Mouse (Mus musculus): ENCODE data around the gene Shisa7. TPM values are rescaled to one million over a fixed set of nuclear protein-coding genes. Genes with fewer than 3 reads are reported as not detected.
"Not testable (repeated sequence)": the region's sequence is repeated elsewhere in the genome, so short reads cannot be mapped to it uniquely, and the experiment has no call there.

Gene Shisa7
- polyA plus RNA-seq, 1 experiment from 2014 or later, result not detected

DNA sequence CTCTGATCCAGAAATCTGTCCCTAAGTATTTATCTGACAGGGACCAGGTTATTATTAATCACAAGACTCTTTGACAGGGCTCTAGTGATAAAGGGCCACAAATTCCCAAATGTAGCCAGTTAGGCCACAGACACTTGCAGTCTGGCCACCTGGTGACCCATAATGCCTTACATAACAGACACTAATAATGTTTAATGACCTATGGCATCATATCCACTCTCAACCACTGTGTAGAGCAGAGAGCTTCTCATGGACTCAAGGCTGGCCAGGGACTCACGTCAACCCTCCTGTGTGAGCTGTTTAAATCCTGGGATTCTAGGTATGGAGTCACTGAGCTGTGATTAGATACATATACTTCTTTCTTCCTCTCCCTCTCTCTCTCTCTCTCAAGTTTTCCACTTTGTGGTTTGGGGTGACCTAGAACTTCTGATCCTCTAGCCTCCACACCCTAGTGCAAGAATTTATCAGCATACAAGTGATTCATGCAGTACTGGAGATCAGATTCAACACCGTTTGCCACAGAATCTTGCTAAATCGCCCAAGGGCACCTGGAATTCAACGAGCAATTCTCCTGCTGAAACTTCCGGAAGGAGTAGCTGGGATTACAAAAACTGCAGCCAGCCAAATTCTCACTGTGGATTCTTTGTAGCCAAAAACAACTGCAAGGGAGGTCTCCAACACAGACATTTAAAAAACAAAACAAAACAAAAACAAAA lies 19.8 kb upstream of the Shisa7 start:
- Histone ChIP-seq H3K27me3 (replicated peaks) (no peaks in the 10 kb centered on the region), H3K9ac (no peak overlapping the region), H3K4me3 (no peak overlapping the region), H3K4me2 (no peak overlapping the region), H3K27ac (ENCODE audit: poor library complexity, severe bottlenecking) (no peak overlapping the region), H3K4me1 (replicated peaks) (peaks cover 15% of the 10 kb centered on the region; the same call in 1 of the 2 replicates), H3K36me3 (no peaks in the 10 kb centered on the region), H3K9me3 (replicated peaks) (no peaks in the 10 kb centered on the region)
- WGBS, result 82% methylated on average over 5 of the region's 5 CpGs
- ATAC-seq (ENCODE audit: insufficient number of reproducible peaks, low FRiP score), result no peak

- Histone ChIP-seq H3K9ac (no peak overlapping the region), H3K27me3 (replicated peaks) (no peaks in the 10 kb centered on the region), H3K9me3 (replicated peaks) (no peaks in the 10 kb centered on the region), H3K4me1 (replicated peaks) (peaks cover 15% of the 10 kb centered on the region; the same call in 1 of the 2 replicates), H3K4me3 (no peak overlapping the region), H3K36me3 (no peaks in the 10 kb centered on the region), H3K27ac (ENCODE audit: poor library complexity, severe bottlenecking) (peak overlapping the region; percentile 8; the same call in 1 of the 2 replicates), H3K4me2 (no peak overlapping the region)
- no peak for ATAC-seq (ENCODE audit: insufficient number of reproducible peaks, low FRiP score)
- 67% methylated on average over 7 of the region's 7 CpGs for WGBS
Measured at GRCm38 (mm10) chr7:4863541-4864080, 19.1 kb upstream of the Shisa7 start.

GRCm38 (mm10) chr7:4863041-4863440 lies 18.5 kb upstream of the Shisa7 start:
- ATAC-seq (ENCODE audit: insufficient number of reproducible peaks, low FRiP score), result no peak
- no peaks in the 10 kb centered on the region for H3K9me3 ChIP-seq (replicated peaks)
- no peaks in the 10 kb centered on the region; the same call in 1 of the 2 replicates for H3K27me3 ChIP-seq (replicated peaks)
- no peaks in the 10 kb centered on the region for H3K36me3 ChIP-seq
- H3K4me3 ChIP-seq, result no peak overlapping the region
- WGBS, result 32% methylated on average over 1 of the region's 1 CpGs
- peaks cover 13% of the 10 kb centered on the region; the same call in 1 of the 2 replicates for H3K4me1 ChIP-seq (replicated peaks)
- no peak overlapping the region for H3K4me2 ChIP-seq
- peak overlapping the region; percentile 8; the same call in 1 of the 2 replicates for H3K27ac ChIP-seq (ENCODE audit: poor library complexity, severe bottlenecking)
- no peak overlapping the region for H3K9ac ChIP-seq

- not testable (repeated sequence) for H3K27ac ChIP-seq (ENCODE audit: poor library complexity, severe bottlenecking); H3K27me3 ChIP-seq (replicated peaks); H3K36me3 ChIP-seq; H3K4me1 ChIP-seq (replicated peaks); ATAC-seq (ENCODE audit: insufficient number of reproducible peaks, low FRiP score); H3K4me3 ChIP-seq; H3K9me3 ChIP-seq (replicated peaks); H3K9ac ChIP-seq; H3K4me2 ChIP-seq
- WGBS, result 68% methylated on average over 3 of the region's 3 CpGs
Measured at GRCm38 (mm10) chr7:4860926-4861325, 16.4 kb upstream of the Shisa7 start.

DNA sequence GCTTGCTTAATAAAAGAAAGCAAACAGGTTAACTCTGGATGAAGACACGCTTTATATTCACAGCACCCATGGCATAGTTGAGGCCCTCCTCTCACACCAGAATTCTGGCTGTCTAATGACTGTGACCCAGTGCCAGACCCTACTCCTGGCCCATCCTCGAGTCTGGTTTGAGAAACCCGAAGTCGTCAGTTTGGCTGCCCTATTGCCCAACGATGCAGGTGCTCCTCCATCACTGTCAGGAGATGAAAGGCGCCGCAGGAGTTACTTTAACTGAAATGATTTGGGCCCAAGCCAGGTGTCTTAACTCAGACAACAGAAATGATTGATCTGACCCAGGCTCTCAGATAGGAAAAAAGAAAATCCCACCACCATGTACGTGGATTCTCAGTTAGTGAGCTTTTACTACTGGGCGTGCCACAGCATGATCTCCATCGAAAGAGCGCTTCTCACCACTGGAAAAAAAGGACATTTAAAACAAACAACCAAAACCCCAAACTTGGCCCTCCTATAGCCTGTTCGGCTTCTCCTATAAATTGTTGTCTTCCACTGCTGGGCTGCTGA lies 15.0 kb upstream of the Shisa7 start:
- no peak overlapping the region for H3K4me3 ChIP-seq
- H3K4me2 ChIP-seq, result no peak overlapping the region
- peaks cover 3% of the 10 kb centered on the region; the same call in 1 of the 2 replicates for H3K4me1 ChIP-seq (replicated peaks)
- H3K9ac ChIP-seq, result no peak overlapping the region
- H3K27me3 ChIP-seq (replicated peaks), result peaks cover 10% of the 10 kb centered on the region
- no peak for ATAC-seq (ENCODE audit: insufficient number of reproducible peaks, low FRiP score)
- H3K27ac ChIP-seq (ENCODE audit: poor library complexity, severe bottlenecking), result no peak overlapping the region
- 71% methylated on average over 12 of the region's 12 CpGs for WGBS
- H3K9me3 ChIP-seq (replicated peaks), result no peaks in the 10 kb centered on the region
- no peaks in the 10 kb centered on the region for H3K36me3 ChIP-seq

- no peaks in the 10 kb centered on the region for H3K4me1 ChIP-seq (replicated peaks)
- H3K4me3 ChIP-seq, result no peak overlapping the region
- H3K36me3 ChIP-seq, result no peaks in the 10 kb centered on the region
- ATAC-seq (ENCODE audit: insufficient number of reproducible peaks, low FRiP score), result no peak
- H3K4me2 ChIP-seq, result no peak overlapping the region
- 56% methylated on average over 7 of the region's 7 CpGs for WGBS
- H3K27me3 ChIP-seq (replicated peaks), result peaks cover 10% of the 10 kb centered on the region
- no peak overlapping the region for H3K9ac ChIP-seq
- H3K27ac ChIP-seq (ENCODE audit: poor library complexity, severe bottlenecking), result no peak overlapping the region
- no peaks in the 10 kb centered on the region; the same call in 1 of the 2 replicates for H3K9me3 ChIP-seq (replicated peaks)
Measured at GRCm38 (mm10) chr7:4857321-4857720, 12.8 kb upstream of the Shisa7 start.

GRCm38 (mm10) chr7:4856508-4856907 lies 12.0 kb upstream of the Shisa7 start:
- H3K4me2 ChIP-seq, result no peak overlapping the region
- 78% methylated on average over 9 of the region's 9 CpGs for WGBS
- H3K4me3 ChIP-seq, result no peak overlapping the region
- ATAC-seq (ENCODE audit: insufficient number of reproducible peaks, low FRiP score), result no peak
- H3K9me3 ChIP-seq (replicated peaks), result no peaks in the 10 kb centered on the region; the same call in 1 of the 2 replicates
- no peaks in the 10 kb centered on the region for H3K4me1 ChIP-seq (replicated peaks)
- peaks cover 10% of the 10 kb centered on the region for H3K27me3 ChIP-seq (replicated peaks)
- H3K27ac ChIP-seq (ENCODE audit: poor library complexity, severe bottlenecking), result no peak overlapping the region
- H3K36me3 ChIP-seq, result no peaks in the 10 kb centered on the region
- H3K9ac ChIP-seq, result no peak overlapping the region

DNA sequence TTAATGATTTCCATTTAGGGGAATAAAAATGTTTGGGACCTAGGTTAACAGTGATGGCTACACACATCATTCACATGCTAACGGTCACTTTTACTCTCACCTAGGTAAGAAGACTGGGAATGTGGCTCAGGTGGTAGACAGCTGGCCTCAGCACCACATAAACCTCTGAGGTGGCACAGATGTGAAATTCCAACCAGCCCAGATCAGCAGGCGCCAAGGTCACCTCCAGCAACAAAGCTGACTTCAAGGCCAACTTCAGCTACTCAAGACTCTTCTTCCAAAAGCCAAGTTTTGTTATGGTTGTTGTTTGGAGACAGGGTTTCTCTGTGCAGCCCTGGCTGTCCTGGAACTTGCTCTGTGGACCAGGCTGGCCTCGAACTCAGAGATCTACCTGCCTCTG lies 9.1 kb upstream of the Shisa7 start:
- H3K9me3 ChIP-seq (replicated peaks), result no peaks in the 10 kb centered on the region; the same call in 1 of the 2 replicates
- peaks cover 28% of the 10 kb centered on the region for H3K27me3 ChIP-seq (replicated peaks)
- H3K9ac ChIP-seq, result no peak overlapping the region
- no peaks in the 10 kb centered on the region for H3K36me3 ChIP-seq
- no peak overlapping the region for H3K4me3 ChIP-seq
- H3K4me2 ChIP-seq, result no peak overlapping the region
- ATAC-seq (ENCODE audit: insufficient number of reproducible peaks, low FRiP score), result no peak
- no peaks in the 10 kb centered on the region for H3K4me1 ChIP-seq (replicated peaks)
- H3K27ac ChIP-seq (ENCODE audit: poor library complexity, severe bottlenecking), result no peak overlapping the region
- WGBS, result 62% methylated on average over 3 of the region's 3 CpGs

- H3K36me3 ChIP-seq, result no peaks in the 10 kb centered on the region
- H3K4me2 ChIP-seq, result no peak overlapping the region
- H3K27ac ChIP-seq (ENCODE audit: poor library complexity, severe bottlenecking), result no peak overlapping the region
- H3K4me3 ChIP-seq, result no peak overlapping the region
- no peak for ATAC-seq (ENCODE audit: insufficient number of reproducible peaks, low FRiP score)
- WGBS, result 64% methylated on average over 8 of the region's 8 CpGs
- H3K4me1 ChIP-seq (replicated peaks), result no peaks in the 10 kb centered on the region
- peaks cover 36% of the 10 kb centered on the region for H3K27me3 ChIP-seq (replicated peaks)
- no peak overlapping the region for H3K9ac ChIP-seq
- peaks cover 7% of the 10 kb centered on the region for H3K9me3 ChIP-seq (replicated peaks)
Measured at GRCm38 (mm10) chr7:4851315-4851688, 6.8 kb upstream of the Shisa7 start.

DNA sequence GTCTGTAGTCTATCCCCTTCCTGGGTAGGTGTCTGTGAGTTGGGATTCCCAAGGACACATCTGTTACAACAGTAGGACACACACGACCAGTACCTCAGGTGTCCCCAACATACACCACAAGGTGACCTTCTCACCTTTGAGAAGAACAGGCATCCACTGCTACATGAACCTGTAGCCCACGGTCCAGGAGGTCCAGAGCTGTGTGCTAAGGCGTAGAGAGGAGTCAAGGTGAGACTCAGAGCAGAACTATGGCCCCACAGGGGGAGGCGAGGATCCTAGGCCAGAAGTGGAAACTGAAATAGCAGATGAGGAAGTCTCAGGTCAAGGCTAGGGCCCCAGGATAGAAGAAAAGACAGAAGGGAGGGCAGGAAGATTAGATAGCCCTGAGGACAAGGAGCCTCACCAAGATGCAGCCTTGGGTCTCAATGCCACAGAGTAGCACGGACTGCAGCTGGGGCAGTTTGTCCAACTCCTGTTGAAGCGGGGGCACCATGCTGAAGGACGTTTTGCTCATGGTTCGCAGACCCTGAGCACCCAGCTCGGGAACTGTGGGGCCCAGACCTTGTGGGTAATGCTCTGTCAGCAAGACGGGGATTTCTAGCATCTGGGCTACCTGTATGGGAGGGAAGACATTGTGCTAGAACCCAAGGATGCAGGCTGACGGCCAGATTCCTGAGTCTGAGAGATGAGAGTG lies 6.3 kb upstream of the Shisa7 start:
- Histone ChIP-seq H3K9me3 (replicated peaks) (peaks cover 11% of the 10 kb centered on the region), H3K27ac (ENCODE audit: poor library complexity, severe bottlenecking) (no peak overlapping the region), H3K9ac (no peak overlapping the region), H3K4me1 (replicated peaks) (no peaks in the 10 kb centered on the region), H3K36me3 (no peaks in the 10 kb centered on the region), H3K27me3 (replicated peaks) (peaks cover 41% of the 10 kb centered on the region), H3K4me2 (no peak overlapping the region), H3K4me3 (no peak overlapping the region)
- WGBS, result 75% methylated on average over 11 of the region's 11 CpGs
- no peak for ATAC-seq (ENCODE audit: insufficient number of reproducible peaks, low FRiP score)

DNA sequence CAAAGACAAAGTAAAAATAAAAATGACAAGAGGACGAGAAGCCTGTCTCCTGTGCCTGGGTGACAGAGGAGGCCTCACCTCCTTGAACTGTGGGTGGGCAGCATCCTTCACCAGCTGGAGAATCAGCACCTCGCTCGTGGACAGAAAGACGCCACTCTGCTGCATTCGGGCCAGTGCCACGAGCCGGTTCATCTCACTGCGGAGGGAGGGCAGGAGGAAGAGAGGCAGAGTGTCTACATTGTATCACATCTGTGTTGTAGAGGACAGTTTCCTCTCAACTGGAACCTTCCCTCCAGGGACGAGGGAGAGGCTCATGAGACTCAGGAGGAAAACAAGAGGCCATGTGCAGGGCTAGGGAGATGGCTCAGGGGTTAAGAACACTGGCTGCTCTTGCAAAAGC lies 4.9 kb upstream of the Shisa7 start:
- Histone ChIP-seq H3K4me3 (no peak overlapping the region), H3K9ac (no peak overlapping the region), H3K4me1 (replicated peaks) (peaks cover 5% of the 10 kb centered on the region), H3K9me3 (replicated peaks) (peaks cover 13% of the 10 kb centered on the region), H3K27me3 (replicated peaks) (peaks cover 55% of the 10 kb centered on the region), H3K4me2 (no peak overlapping the region), H3K27ac (ENCODE audit: poor library complexity, severe bottlenecking) (no peak overlapping the region), H3K36me3 (no peaks in the 10 kb centered on the region)
- ATAC-seq (ENCODE audit: insufficient number of reproducible peaks, low FRiP score), result no peak
- WGBS, result 50% methylated on average over 9 of the region's 9 CpGs

Data from heart, embryonic 12.5 days (tissue).